Mouse (Mus musculus) effector memory CD4-positive, alpha-beta T cell, adult 7 months (primary cell): ENCODE data around the gene Fam173b. TPM values are rescaled to one million over a fixed set of nuclear protein-coding genes. Genes with fewer than 3 reads are reported as not detected.

Source experiments
- polyA plus RNA-seq: library from polyadenylated mRNA; unstranded; fragments of 100-300 nt; shearing (Covaris generic); gene quantifications from one replicate; pipeline ENCODE4 v1.2.1, GENCODE M21; 2017

Gene Fam173b
- 11.2 TPM for polyA plus RNA-seq

DNA sequence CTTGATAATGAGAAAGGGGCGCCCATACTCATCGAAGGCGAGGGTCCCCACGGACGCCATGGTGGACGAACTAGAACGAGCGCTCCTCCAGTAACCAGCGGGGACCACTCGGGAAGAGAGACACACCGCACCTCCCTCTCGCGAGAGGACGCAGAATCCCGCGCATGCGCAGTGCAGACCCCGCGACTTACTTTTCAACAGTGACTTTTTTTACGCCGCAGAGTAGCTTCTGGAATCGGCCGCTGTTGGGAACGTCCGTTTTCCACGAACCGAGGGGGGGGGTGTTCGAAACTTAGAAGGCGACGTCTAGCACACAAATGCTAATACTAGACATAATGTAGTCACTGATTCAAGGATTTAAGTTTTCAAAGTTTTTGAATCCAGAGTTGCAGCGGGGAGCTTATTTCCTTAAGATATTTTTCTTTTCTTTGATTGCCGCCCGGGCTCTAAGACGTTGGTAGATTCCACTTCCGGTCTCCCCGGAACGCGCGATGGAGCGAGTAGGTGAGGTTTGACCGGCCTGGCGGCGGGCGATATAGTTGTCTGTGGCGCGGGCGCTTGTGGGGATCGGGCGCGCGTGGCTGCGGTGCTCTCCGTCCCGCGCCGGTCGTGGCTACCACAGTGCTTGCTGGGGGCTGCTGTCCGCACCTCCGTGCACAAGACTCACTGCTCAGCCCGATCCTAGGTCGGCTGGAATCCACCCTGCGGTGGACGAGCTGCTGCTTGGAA is at the start of gene Fam173b, which contains the start of gene Cct5:
Gene Fam173b, plus strand, starts transcription at position 207 of the 729 bp plus-strand sequence.
Gene Cct5, minus strand, starts transcription at position 159 of the 729 bp plus-strand sequence.

DNA sequence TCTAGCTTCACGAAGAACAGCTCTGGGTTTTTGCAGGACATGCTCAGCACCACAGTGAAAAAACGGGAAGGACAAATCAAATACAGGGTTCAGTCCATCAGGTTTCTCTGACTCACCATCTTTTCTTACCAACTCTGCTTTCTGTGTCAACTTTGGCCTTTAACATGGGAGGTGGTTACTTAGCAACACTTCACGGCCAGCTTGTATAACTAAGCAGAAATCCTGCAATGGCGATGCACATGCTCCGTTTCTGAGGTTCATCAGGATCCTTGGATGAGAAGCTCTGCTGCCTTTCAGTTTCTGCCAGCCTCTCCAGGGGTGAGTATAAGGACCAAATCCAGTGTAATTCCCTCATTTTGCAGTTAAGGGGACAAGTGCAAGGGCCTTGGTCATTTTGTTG is 36.5 kb upstream of the Fam173b start, which contains the start of gene Cmbl:
Gene Cmbl, plus strand, starts transcription at position 206 of the 400 bp plus-strand sequence.

Other genes starting within 250 kb of the Fam173b start
- 1.5 TPM for gene Ankrd33b, start 234.1 kb upstream of the Fam173b start, polyA plus RNA-seq
- gene Ropn1l, start 148.1 kb upstream of the Fam173b start, polyA plus RNA-seq: 0.67 TPM
- gene March6, start 70.8 kb upstream of the Fam173b start, polyA plus RNA-seq: 11.7 TPM
- not detected for gene Cmbl, start 36.5 kb upstream of the Fam173b start, polyA plus RNA-seq
- gene Cct5, start within 50 bp of the Fam173b start, polyA plus RNA-seq: 275 TPM